Mouse (Mus musculus): ENCODE results near the gene Gm20388. TPM values are rescaled to one million over a fixed set of nuclear protein-coding genes. Genes with fewer than 3 reads are reported as not detected.

Gene Gm20388
- polyA plus RNA-seq, 1 experiment from 2014 or later, result 5.5 TPM

DNA sequence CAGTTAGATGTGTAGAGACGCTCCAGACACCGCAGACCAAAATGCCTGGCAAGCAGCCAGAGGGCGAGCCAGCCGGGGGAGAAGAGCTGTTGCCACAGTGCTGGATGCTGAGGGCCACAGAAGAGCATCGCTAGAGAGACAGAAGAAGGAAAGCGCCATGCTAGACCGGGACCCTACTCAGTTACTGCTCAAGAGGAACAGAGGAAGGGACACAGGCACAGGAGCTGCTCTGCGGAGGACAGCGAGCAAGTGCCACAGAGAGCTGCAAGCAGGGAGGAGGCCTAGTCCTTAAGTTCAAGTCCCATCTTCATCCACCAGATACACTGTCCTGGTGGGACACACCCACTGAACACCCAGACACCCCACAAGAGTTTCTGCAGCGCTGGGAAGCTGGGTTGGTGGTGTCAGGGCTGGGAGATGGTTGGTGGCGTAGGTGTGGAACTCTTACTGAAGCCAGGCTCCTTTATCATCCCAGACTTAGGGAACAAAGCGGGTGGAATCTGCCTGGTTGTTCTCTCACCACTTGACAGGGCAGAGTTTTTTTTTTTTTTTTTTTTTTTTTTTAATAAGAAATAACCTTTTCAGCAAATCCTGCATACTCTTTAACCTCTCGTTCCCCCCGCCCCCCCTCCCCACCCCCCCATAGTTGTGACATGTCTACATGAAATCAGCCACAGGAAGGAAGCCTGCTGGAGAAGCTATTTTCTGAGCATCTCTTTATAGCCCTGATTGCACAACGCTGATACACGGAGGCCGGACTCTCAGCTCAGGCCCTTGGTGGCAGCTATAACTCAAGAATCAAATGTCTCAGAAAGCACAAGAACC is 786.7 kb downstream of the Gm20388 start:
- H3K4me3 ChIP-seq, result no peak overlapping the region
- no peak overlapping the region for H3K27ac ChIP-seq
- H3K9me3 ChIP-seq, result peaks cover 7% of the 10 kb centered on the region; the same call in 1 of the 2 replicates
- peaks cover 9% of the 10 kb centered on the region; the same call in 1 of the 2 replicates for H3K27me3 ChIP-seq (ENCODE audit: poor library complexity, severe bottlenecking)
- 91% methylated on average over 17 of the region's 17 CpGs for WGBS
- H3K36me3 ChIP-seq (replicated peaks), result no peaks in the 10 kb centered on the region
- H3K4me1 ChIP-seq, result peaks cover 14% of the 10 kb centered on the region
- no peak for DNase-seq (ENCODE audit: extremely low spot score, low spot score)

GRCm38 (mm10) chr8:120697979-120698272 is 787.3 kb downstream of the Gm20388 start:
- Histone ChIP-seq H3K27me3 (ENCODE audit: poor library complexity, severe bottlenecking) (peaks cover 9% of the 10 kb centered on the region; the same call in 1 of the 2 replicates), H3K9me3 (peaks cover 7% of the 10 kb centered on the region; the same call in 1 of the 2 replicates), H3K4me3 (no peak overlapping the region), H3K27ac (no peak overlapping the region), H3K36me3 (replicated peaks) (no peaks in the 10 kb centered on the region), H3K4me1 (peaks cover 14% of the 10 kb centered on the region)
- no peak for DNase-seq (ENCODE audit: extremely low spot score, low spot score)

- Histone ChIP-seq H3K9me3 (peaks cover 7% of the 10 kb centered on the region; the same call in 1 of the 2 replicates), H3K4me1 (peaks cover 14% of the 10 kb centered on the region), H3K36me3 (replicated peaks) (no peaks in the 10 kb centered on the region), H3K27ac (no peak overlapping the region), H3K27me3 (ENCODE audit: poor library complexity, severe bottlenecking) (peaks cover 9% of the 10 kb centered on the region; the same call in 1 of the 2 replicates), H3K4me3 (no peak overlapping the region)
- no peak for DNase-seq (ENCODE audit: extremely low spot score, low spot score)
- WGBS, result 95% methylated on average over 7 of the region's 7 CpGs
Observed at GRCm38 (mm10) chr8:120698426-120698825, 787.8 kb downstream of the Gm20388 start.

GRCm38 (mm10) chr8:120699079-120699478 is 788.4 kb downstream of the Gm20388 start:
- no peak overlapping the region for H3K4me3 ChIP-seq
- peaks cover 7% of the 10 kb centered on the region; the same call in 1 of the 2 replicates for H3K9me3 ChIP-seq
- no peak overlapping the region for H3K27ac ChIP-seq
- H3K4me1 ChIP-seq, result peaks cover 11% of the 10 kb centered on the region
- H3K36me3 ChIP-seq (replicated peaks), result no peaks in the 10 kb centered on the region
- H3K27me3 ChIP-seq (ENCODE audit: poor library complexity, severe bottlenecking), result peaks cover 9% of the 10 kb centered on the region; the same call in 1 of the 2 replicates
- no peak for DNase-seq (ENCODE audit: extremely low spot score, low spot score)
- 84% methylated on average over 6 of the region's 6 CpGs for WGBS

DNA sequence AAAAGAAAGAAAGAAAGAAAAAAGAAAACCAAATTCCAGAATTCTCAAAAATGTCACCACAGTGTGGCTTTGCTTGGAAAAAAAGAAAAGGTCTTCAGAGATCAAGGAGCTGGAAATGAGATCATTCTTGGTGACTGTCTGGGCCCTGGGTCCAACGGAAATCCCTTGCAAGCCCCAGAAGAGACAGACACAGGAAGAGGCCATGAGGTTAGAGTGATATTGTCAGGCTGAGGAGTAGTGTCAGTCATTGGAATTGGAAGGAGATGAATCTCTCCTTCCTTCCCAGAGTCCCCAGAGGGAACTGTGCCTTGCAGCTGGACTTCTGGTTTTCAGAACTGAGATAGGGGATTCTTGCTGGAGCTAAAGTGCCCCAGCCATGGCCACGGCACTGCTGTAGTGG is 788.9 kb downstream of the Gm20388 start:
- no peak for DNase-seq (ENCODE audit: extremely low spot score, low spot score)
- peaks cover 7% of the 10 kb centered on the region; the same call in 1 of the 2 replicates for H3K9me3 ChIP-seq

DNA sequence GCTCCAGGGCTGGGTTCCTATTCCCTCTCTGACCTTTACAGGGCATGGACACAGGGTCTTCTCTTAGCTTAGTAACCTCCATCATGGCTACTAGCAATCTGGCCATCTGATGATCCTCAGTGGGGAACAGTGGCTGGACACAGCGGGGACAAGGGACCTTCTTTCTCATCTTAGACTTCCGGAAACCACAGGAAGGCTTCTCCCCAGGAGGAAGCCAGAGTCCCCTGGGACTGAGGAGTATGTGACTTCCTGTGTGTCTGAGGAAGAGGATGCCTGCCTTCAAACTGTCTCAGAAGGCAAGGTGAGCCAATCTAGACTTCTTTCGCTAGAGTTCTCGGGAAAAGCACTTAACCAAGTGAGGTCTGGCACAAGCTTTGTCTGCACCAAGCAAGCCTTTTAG is 789.4 kb downstream of the Gm20388 start:
- Histone ChIP-seq H3K27ac (0 out of 2 replicates have a peak overlapping the region, but pooled peaks have one; percentile 6), H3K36me3 (replicated peaks) (no peaks in the 10 kb centered on the region), H3K9me3 (peaks cover 7% of the 10 kb centered on the region; the same call in 1 of the 2 replicates), H3K27me3 (ENCODE audit: poor library complexity, severe bottlenecking) (peaks cover 9% of the 10 kb centered on the region; the same call in 1 of the 2 replicates), H3K4me1 (peaks cover 5% of the 10 kb centered on the region; the same call in 1 of the 2 replicates), H3K4me3 (no peak overlapping the region)
- WGBS, result 86% methylated on average over 4 of the region's 4 CpGs
- DNase-seq (ENCODE audit: extremely low spot score, low spot score), result no peak

More for the DNA sequence above, 788.9 kb downstream of the Gm20388 start:
- H3K27ac ChIP-seq, result 0 out of 2 replicates have a peak overlapping the region, but pooled peaks have one; percentile 6
- peaks cover 6% of the 10 kb centered on the region; the same call in 1 of the 2 replicates for H3K4me1 ChIP-seq
- H3K36me3 ChIP-seq (replicated peaks), result no peaks in the 10 kb centered on the region
- H3K27me3 ChIP-seq (ENCODE audit: poor library complexity, severe bottlenecking), result peaks cover 9% of the 10 kb centered on the region; the same call in 1 of the 2 replicates
- 85% methylated on average over 2 of the region's 2 CpGs for WGBS
- H3K4me3 ChIP-seq, result no peak overlapping the region

DNA sequence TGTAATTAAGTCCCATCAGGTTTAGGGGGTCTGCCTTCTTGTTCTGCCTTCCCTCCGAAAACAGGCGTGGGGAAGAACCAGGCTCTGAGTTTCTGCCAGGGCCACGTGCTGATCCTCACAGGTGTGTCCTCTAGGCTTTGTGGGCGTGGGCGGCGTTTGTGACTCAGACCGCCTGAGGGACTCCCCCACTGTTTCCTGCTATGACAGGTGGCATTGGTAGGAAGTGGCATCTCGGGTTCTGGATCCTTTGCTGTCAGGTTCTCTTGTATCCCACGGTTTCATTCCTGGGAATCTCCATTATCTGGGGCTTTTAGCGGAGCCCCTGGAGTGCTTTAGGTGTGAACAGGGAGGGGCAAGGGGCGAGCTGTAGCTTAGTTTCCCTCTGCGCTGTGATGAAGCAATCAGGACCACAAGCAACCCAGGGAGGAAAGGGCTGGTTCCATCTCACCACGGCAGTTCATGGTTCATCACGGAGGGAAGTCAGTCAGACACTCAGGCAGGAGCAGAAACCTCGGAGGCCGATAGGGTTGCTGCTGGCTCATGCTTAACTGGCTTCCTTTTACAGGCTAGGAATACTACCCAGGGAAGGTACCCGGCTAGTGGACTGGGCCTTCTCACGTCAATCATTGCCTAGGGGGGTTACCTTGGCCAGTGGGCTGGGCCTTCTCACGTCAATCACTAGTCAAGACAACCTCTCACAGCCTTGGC is 791.3 kb downstream of the Gm20388 start:
- Histone ChIP-seq H3K9me3 (peaks cover 7% of the 10 kb centered on the region; the same call in 1 of the 2 replicates), H3K4me1 (no peaks in the 10 kb centered on the region), H3K27ac (no peak overlapping the region), H3K36me3 (replicated peaks) (no peaks in the 10 kb centered on the region), H3K4me3 (no peak overlapping the region), H3K27me3 (ENCODE audit: poor library complexity, severe bottlenecking) (peaks cover 9% of the 10 kb centered on the region; the same call in 1 of the 2 replicates)
- 75% methylated on average over 19 of the region's 19 CpGs for WGBS
- no peak for DNase-seq (ENCODE audit: extremely low spot score, low spot score)

DNA sequence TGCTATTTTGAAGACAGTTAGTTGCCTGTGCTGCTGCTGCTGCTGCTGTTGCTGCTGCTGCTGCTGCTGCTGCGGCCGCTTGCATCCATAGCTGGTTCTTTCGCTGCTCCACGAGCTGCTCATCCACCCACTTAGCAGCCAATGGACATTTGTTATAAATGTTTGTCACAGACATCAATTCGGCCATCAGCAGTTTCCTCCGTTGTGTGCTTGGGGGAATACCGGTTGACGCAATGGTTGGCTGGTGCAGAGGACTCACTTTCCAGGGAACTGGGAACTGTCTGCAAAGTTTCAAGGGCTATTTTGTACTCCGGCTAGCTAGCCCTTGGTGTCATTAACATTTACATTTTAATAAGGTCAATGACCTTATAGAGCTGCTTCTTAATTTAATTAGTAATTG is 793.6 kb downstream of the Gm20388 start:
- H3K9me3 ChIP-seq, result no peaks in the 10 kb centered on the region
- no peak overlapping the region for H3K4me3 ChIP-seq
- H3K4me1 ChIP-seq, result no peaks in the 10 kb centered on the region
- H3K27ac ChIP-seq, result no peak overlapping the region
- H3K36me3 ChIP-seq (replicated peaks), result no peaks in the 10 kb centered on the region
- WGBS, result 81% methylated on average over 9 of the region's 9 CpGs
- DNase-seq (ENCODE audit: extremely low spot score, low spot score), result no peak
- H3K27me3 ChIP-seq (ENCODE audit: poor library complexity, severe bottlenecking), result peaks cover 9% of the 10 kb centered on the region; the same call in 1 of the 2 replicates

DNA sequence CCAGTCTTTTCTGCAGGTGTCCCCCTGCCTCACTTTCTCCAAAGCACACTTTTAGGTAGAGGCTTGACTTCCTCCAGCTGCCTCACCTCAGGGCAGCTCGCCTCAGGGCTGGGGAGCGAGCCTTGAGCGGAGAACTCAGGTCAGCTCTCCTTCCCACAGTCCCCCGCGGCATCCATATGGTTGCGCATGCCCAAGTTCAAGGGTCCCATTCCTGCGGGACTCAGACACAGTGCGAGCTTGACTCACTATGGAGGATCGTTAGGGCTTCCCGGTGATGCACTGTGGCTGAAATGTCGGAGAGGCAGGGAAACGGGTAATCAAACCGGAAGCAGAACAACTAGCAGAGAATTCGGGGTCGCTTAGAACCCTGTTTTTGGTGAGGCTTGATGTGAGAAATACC is 794.5 kb downstream of the Gm20388 start:
- H3K4me3 ChIP-seq, result no peak overlapping the region
- H3K4me1 ChIP-seq, result no peaks in the 10 kb centered on the region
- no peak for DNase-seq (ENCODE audit: extremely low spot score, low spot score)
- 84% methylated on average over 15 of the region's 15 CpGs for WGBS
- H3K36me3 ChIP-seq (replicated peaks), result no peaks in the 10 kb centered on the region
- no peak overlapping the region for H3K27ac ChIP-seq
- H3K27me3 ChIP-seq (ENCODE audit: poor library complexity, severe bottlenecking), result peaks cover 9% of the 10 kb centered on the region; the same call in 1 of the 2 replicates
- no peaks in the 10 kb centered on the region for H3K9me3 ChIP-seq

- WGBS, result 86% methylated on average over 3 of the region's 3 CpGs
- Histone ChIP-seq H3K36me3 (replicated peaks) (no peaks in the 10 kb centered on the region), H3K9me3 (no peaks in the 10 kb centered on the region)
Observed at GRCm38 (mm10) chr8:120706193-120706592, 795.6 kb downstream of the Gm20388 start.

GRCm38 (mm10) chr8:120709176-120709575 is 798.5 kb downstream of the Gm20388 start:
- H3K36me3 ChIP-seq (replicated peaks), result no peaks in the 10 kb centered on the region
- no peaks in the 10 kb centered on the region for H3K27me3 ChIP-seq (ENCODE audit: poor library complexity, severe bottlenecking)
- DNase-seq (ENCODE audit: extremely low spot score, low spot score), result no peak
- H3K4me1 ChIP-seq, result no peaks in the 10 kb centered on the region
- 90% methylated on average over 10 of the region's 10 CpGs for WGBS
- no peaks in the 10 kb centered on the region for H3K9me3 ChIP-seq
- H3K4me3 ChIP-seq, result no peak overlapping the region
- no peak overlapping the region for H3K27ac ChIP-seq

More at GRCm38 (mm10) chr8:120706193-120706592, 795.6 kb downstream of the Gm20388 start:
- Histone ChIP-seq H3K27me3 (ENCODE audit: poor library complexity, severe bottlenecking) (peaks cover 9% of the 10 kb centered on the region; the same call in 1 of the 2 replicates), H3K27ac (no peak overlapping the region), H3K4me1 (no peaks in the 10 kb centered on the region), H3K4me3 (no peak overlapping the region)
- no peak for DNase-seq (ENCODE audit: extremely low spot score, low spot score)

DNA sequence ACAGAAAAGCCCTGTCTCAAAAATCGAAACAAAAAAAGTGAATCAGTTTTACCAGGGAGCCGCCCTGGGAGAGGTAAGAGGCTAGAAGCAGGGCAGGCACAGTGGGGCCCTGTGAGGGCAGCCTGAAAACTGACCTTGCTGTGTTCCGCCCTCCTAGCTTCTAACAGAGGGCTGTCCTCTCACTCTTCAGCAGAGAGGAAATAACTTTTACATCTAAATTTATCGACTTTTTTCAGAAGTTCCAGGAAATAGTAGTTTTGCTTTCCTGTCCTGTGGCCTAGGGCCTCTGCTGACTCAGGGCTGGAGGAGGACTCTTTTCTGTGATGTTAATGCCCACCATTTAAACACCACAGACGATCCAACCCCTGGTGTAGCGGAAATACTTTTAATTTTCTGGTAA is 804.6 kb downstream of the Gm20388 start:
- 87% methylated on average over 6 of the region's 6 CpGs for WGBS
- no peaks in the 10 kb centered on the region for H3K4me1 ChIP-seq
- no peaks in the 10 kb centered on the region for H3K36me3 ChIP-seq (replicated peaks)
- no peak overlapping the region for H3K27ac ChIP-seq
- no peak for DNase-seq (ENCODE audit: extremely low spot score, low spot score)
- H3K4me3 ChIP-seq, result no peak overlapping the region
- H3K27me3 ChIP-seq (ENCODE audit: poor library complexity, severe bottlenecking), result no peaks in the 10 kb centered on the region
- no peaks in the 10 kb centered on the region for H3K9me3 ChIP-seq
